ENCODE assay signal across 12 mouse cellular contexts in genomic region chr4:107811006-107811405, GRCm38 (mm10).
"Had no signal": no experiment of that assay in that cellular context is flagged by ENCODE, and none has a peak within 500 bp of the region (broad histone marks: within the 10 kb centered on the region; RNA-seq: fewer than 3 reads in every experiment).

No protein-coding gene starts in this region.

- H3K27ac ChIP-seq: left cerebral cortex, adult 2 months; liver, embryonic 14.5 days; midbrain, embryonic 12.5 days; neural tube, embryonic 12.5 days had no signal

- H3K9me3 ChIP-seq: limb, embryonic 10.5 days; midbrain, embryonic 12.5 days; neural tube, embryonic 12.5 days had no signal

- DNase-seq: kidney, adult 8-10 months; kidney, postnatal 25 days; lung, adult 2 months; lung, postnatal 36 days; thymus, postnatal 36 days had no signal

- H3K27me3 ChIP-seq: midbrain, embryonic 12.5 days had no signal

- H3K4me2 ChIP-seq: midbrain, embryonic 12.5 days; neural tube, embryonic 12.5 days had no signal

- H3K4me3 ChIP-seq: left cerebral cortex, adult 2 months; limb, embryonic 10.5 days; midbrain, embryonic 12.5 days; neural tube, embryonic 12.5 days had no signal

- H3K9ac ChIP-seq: liver, embryonic 14.5 days; midbrain, embryonic 12.5 days; neural tube, embryonic 12.5 days had no signal

- ATAC-seq: intestine, postnatal 0 days; lung, postnatal 0 days had no signal
